Mouse (Mus musculus) left cerebral cortex, postnatal 14 days (tissue): ENCODE data around the gene Fbh1. TPM values are rescaled to one million over a fixed set of nuclear protein-coding genes. Genes with fewer than 3 reads are reported as not detected.

Experiments
- DNase-seq, 2 experiments: peaks; one replicate each; pipeline ENCODE4 v3.0.0; 2021 to 2022; ENCODE audit warnings: low spot score in 2 of 2, mixed read lengths in 1 of 2
- intact Hi-C: fragments of 180-260 bp; cut with DNase I; formaldehyde crosslinking; loops from one replicate; pipeline ENCODE4 v1.15.1; 2025
- long read RNA-seq, 2 experiments: library from polyadenylated mRNA; stranded (forward); transcript quantifications; one replicate each; pipeline ENCODE4 v2.0.0; 2021
- total RNA-seq, 2 experiments: library from RNA; stranded (reverse); gene quantifications; 2 replicates each; pipeline ENCODE4 v1.2.3; 2021

Gene Fbh1
- total RNA-seq, result 10 to 100 TPM; 83.2 to 94.7 TPM
- long read RNA-seq, experiment 1, transcript Fbh1-201 (21 exons, 3,567 nt), result major isoform, 77 of 143 reads
- long read RNA-seq, experiment 1, partial matches to known transcripts, result 13 of 143 reads
- long read RNA-seq, experiment 1, other reads (novel, unspliced or antisense), result 53 of 143 reads
- long read RNA-seq, experiment 2, transcript Fbh1-201 (21 exons, 3,567 nt), result major isoform, 50 of 94 reads
- long read RNA-seq, experiment 2, partial matches to known transcripts, result 7 of 94 reads
- long read RNA-seq, experiment 2, other reads (novel, unspliced or antisense), result 37 of 94 reads

DNA sequence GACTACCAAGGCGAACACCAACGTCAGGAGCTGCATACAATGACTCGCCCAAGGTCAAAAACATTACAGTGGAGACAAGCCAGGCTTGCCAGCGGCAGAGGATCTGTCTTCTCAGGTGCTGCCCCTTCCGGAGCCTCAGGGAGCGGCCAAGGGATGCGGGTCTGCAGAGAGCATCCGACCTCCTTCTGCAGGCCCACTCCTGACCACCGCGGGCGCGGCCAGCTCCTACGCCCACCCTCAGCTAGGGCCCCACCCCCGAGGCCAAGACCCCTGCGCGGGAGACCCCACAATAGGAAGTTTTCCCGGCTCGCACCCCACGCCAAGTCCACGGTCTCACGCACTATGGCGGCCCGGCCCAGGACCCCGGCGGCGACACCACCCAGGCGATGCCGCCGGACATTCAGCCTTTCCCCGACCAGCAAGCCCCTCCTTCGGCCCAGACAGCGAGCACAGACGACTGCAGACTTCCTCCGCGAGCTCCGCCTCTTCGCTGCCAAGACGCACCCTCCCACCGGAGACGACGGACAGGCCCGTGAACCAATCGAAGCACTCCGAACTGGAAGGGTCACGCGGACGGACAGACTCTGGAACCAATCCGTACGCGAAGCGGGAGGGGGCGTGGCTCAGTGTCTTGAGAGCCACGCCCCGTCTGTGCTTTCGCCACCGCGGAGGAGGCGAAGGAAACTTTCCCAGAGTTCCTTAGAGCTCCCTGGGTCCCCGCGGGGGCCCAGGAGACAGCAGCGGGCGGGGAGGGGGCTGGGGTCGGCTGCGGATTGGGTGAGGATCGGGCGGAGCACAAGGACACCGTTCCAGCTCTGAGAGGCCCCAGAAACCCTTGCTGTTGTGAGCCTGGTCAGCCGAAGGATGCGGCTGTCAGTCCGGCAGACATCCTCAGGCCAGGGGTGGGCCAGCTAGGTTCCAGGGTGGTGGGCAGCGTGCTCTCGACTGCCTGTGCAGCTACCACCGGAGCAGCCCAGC is at the start of gene Fbh1, which contains the start of gene Ankrd16:
TSS of gene Fbh1 (minus strand) at position 492 of the 978 bp plus-strand sequence.
TSS of gene Ankrd16 (plus strand) at position 786 of the 978 bp plus-strand sequence.
- peak; percentile 100 for DNase-seq
- intact Hi-C loops, result no loop called here

DNA sequence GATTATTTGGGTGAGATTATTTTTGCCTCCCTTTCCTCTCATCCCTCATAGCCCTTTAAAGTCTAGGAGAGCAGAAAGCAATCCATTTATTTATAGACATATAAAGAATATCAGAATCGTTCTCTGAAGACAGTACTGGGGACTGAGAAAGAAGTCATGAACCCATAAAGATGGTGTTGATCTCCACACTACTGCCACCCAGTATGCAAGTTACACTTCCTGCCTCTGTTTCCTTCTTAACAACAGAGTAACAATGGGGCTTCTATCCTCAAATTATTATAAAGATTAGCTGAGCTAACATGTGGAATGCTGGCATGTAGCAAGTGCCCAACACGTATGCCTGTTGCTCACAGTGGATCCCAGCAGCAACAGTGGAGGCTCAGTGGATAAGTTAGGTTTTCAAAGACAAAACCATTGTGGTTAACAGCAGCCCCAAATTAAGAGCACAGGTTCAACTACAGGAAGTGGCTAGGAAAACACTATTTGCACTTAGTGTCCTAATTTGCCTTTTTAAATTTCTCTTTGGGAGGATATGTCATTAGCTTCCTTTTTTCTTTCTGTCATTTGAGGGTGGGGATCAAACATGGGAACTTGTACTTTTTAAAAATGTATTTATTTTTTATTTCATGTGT is 24.0 kb upstream of the Fbh1 start:
- intact Hi-C loops, result no loop called here

DNA sequence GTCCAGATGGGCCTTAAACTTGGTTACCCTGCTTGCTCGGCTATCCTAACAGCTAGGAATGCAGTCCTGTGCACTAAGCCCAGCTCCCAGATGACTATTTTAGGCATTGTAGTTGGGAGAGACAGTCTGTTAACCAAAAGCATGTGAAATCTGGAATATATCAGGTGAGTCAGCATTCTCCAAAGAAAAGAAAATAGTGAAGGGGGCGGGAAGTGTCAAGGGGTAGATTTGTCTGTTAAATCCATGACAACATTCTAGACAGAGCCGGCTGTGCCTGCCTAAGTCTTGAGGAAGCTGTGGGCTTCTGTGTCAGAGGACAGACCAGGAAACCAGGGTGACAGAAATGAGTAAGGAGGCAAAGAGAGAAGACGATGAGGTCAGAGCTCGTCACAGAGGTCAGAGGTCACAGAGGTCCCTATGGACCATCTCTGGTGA is 20.6 kb upstream of the Fbh1 start:
- DNase-seq, result peak in 1 of 2 experiments; percentile 39
- intact Hi-C loops, result no loop called here

More for the DNA sequence above, 24.0 kb upstream of the Fbh1 start:
- no peak for DNase-seq

DNA sequence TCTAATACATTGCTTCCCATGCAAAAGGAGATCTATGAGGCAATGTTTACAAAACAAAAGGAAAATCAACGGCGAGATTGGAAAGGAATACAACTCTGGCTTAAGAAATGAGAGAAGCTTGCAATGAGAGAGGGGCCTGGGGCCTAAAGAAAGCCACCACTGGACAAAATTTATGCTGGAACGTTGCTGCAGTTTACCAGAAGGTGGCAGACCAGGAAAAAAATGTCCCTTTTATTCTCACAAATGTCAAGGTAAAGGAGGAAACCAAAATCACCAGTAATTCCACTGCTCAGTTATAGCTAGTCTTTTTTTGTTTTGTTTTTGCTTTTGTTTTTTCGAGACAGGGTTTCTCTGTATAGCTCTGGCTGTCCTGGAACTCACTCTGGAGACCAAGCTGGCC is 17.3 kb upstream of the Fbh1 start:
- DNase-seq, result no peak
- intact Hi-C loops, result no loop called here

DNA sequence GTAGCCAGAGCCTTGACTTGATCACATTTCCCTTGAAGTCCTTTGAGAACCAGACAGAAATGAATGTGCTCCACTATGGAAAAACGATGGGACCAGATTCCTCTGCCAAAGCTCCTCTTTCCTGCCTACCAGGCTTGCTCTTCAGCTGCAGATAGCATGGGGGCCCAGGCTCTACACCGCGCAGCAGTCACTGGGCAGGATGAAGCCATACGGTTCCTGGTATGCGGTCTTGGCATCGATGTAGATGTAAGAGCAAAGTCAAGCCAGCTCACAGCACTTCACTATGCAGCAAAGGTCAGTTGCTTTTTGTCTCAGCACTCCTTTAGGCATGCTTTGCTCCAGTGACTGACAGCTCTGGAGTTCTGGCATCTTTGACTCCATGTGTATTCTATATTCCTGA is 6.8 kb upstream of the Fbh1 start:
- DNase-seq, result no peak

DNA sequence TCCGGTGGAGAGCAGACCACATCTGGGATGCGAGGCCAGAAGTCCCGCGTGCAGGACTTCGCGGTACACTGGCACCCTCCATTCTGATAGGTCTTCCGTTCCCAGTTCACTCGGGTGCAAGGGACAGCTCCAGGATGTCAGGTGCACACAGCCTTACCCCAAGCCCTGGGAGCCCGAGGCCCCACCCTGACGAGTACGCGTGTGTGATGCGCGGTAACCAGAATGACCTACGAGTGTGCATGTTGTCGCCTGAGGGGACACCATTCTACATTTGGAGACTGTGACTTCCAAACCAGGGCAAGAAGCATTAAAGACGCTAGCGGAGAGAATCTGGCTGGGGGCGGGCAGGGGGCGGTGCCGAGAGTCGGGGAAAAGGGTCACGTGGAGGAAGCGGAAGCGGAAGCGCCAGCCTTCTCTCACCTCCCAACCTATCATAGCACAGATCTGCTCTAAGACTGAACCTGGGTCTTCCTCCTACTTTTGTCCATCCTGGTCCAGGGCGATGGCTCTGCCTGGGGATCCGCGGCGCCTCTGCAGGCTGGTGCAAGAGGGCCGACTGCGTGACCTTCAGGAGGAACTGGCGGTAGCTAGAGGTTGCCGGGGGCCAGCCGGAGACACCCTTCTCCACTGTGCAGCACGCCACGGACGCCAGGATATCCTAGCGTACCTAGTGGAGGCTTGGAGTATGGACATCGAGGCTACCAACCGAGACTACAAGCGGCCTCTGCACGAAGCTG is 873 bp upstream of the Fbh1 start:
- intact Hi-C loops, result no loop called here
- peak; percentile 79 to 83 for DNase-seq

More for the DNA sequence above, 6.8 kb upstream of the Fbh1 start:
- intact Hi-C loops, result no loop called here

DNA sequence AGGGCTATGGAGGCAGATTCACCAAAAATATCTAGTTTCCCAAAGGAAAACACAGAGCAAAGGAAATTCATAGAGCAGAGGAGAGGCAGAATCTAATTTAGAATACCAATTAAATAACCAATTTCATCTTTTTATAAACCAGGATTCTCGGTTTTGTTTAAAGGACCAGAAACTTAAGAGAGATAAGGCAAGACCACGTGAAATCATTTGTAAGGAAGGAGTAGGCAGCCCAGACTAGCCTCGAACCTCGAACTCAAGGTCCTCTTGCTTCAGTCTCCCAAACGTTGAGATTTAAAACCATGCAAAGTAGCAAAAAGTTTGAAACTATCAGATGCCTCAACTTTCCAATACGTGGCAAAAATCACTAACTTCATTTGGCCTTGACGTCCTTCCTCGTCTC is 967 bp downstream of the Fbh1 start:
- intact Hi-C loops, result no loop called here
- DNase-seq, result no peak

DNA sequence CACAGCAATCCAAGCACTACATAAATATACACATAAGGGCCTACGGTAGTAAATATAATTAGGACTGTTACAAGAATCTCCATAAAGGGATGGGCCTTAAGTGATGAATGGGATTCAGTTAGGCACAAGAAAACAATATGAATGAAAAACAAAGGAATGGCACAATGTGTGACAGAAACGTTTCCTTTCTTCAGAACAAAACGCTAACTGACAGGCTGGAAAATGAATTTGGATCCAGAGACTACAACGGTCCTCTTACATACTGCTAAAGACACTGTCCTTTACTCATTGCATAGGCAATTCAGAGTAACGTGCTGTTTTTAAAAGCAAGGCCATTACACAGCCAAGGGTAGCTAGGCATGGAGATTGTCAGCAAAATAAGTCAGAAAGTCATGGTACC is 2.3 kb downstream of the Fbh1 start:
- intact Hi-C loops, result no loop called here
- DNase-seq, result no peak

DNA sequence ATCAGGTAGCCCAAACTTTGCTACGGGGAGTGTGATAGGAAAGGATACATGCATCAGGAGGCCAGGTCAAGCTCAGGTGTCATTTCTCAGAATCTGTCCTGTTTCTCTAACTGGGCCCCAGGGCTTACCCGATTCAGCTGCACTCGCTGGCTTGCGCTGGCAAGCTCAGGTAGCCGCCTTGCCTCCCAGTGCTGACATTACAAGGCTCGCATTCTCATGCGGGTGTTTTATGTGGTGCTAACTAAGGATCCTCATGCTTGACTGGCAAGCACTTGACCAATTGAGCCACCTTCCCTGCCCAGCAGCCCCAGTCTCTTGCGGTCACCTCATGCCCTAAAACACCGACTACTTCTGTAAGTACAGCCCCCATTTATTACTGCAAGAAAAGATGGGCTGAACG is 3.0 kb downstream of the Fbh1 start:
- no peak for DNase-seq
- intact Hi-C loops, result no loop called here

DNA sequence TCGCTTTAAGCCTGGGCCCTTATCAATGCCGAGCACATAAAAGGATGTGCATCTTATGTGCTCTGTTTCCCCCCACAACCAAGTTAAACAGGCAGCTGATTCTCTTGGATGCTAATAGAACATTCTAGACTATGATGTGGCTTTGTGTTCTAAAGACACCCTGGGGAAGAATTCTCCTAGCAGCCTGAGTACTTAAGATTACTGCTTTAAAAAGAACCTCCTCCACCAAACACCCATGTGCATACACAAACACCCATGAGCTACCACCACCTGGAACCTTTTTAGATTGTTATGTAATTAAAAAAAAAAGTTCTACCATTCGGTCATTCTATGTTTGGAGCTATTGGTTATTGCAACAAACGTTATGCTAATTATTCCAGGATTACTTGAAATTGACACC is 5.0 kb downstream of the Fbh1 start:
- DNase-seq, result peak in 1 of 2 experiments; percentile 44
- intact Hi-C loops, result no loop called here

DNA sequence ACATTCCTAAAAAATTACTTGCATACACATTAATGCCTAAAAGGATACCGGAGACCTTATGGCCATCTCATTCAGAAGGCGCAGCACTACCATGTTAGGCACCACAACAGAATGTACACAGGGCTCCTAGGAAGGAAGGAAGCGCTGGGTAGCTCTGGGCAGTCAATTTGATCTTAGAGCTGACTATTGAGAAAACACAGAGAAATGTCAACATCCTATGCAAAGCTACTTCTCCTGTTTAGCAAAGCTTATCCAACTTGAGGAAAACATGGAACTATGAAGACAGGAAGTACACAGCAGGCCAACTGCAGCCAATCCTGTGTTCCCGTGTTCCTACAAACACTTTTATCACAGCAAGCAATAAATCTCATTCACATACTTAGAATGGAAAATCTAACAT is 5.7 kb downstream of the Fbh1 start:
- intact Hi-C loops, result no loop called here
- DNase-seq, result no peak

DNA sequence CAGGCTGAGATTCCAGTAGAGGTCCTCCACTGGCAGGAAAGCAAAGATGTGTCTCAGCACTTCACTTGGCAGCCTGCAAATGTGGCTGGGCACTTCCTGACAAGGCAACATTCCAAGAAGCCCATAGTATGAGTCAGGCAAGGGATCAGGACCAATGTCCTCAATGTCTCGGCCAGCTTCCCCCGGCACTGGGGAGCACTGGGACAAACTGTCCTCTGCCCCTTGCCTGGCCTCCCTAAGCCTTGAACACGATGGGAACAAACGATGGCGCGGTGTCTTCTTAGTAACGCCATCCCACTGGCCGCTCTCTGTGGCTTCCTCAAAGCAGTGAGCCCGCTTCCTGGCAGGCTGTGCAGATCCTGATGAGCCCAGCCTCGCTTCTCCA is 10.2 kb downstream of the Fbh1 start:
- peak in 1 of 2 experiments; percentile 19 for DNase-seq
- intact Hi-C loops, result loop anchor here (10.0 kb wide), 1 partner anchor 162 kb away; the partner anchor contains the start of gene Rbm17

DNA sequence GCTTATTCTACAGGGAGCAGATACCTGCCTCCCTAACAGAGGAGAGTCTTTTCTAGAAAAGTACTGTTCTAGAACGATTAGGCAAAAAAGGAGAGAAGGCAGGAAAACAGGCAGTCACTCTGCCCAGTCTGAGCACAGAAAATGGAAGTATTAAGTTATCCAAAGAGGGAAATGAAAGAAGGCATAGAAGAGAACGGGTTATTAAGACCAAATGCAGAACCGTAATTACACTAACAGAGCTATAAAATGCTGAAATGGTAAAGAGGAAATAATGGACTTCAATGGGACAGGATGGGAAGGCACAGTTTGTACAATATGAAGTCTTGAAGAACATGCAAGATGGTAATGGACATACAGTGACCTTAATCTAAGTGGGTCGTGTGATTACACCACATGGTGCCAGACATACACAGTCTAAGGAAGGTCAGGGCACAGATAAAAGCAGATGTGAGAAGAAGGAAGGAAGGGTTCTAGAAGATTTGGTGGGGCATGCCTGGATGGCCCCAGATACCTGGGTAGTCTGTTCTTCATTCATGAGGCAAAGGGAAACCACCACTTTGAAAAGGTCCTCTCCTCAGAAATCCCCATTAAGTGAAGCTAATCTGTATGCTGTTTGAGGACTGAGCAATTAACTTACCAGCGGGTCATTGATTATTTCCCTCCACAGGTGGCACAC is 10.8 kb downstream of the Fbh1 start:
- intact Hi-C loops, result loop anchor here (10.0 kb wide), 1 partner anchor 162 kb away; the partner anchor contains the start of gene Rbm17
- no peak for DNase-seq

DNA sequence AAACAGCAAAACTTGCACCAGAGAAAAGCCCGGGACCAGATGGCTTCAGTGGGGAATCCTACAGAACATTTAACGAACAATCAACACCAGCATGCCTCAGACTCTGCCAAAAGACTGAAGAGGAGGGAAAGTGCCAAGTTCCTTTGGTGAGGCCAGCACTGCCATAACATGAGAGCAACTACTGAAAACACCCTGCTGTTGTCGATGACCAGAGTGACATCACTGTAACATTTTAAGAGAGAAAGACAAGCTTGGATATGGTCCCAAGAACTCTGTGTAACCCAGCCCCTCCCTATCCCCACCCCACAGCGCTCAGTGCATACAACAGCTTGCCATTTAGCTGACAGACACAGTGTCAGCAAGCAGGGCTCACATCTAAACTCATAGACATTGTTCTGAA is 11.7 kb downstream of the Fbh1 start:
- DNase-seq, result peak in 1 of 2 experiments; percentile 17
- intact Hi-C loops, result loop anchor here (10.0 kb wide), 1 partner anchor 161 kb away; the partner anchor contains the start of gene Rbm17

DNA sequence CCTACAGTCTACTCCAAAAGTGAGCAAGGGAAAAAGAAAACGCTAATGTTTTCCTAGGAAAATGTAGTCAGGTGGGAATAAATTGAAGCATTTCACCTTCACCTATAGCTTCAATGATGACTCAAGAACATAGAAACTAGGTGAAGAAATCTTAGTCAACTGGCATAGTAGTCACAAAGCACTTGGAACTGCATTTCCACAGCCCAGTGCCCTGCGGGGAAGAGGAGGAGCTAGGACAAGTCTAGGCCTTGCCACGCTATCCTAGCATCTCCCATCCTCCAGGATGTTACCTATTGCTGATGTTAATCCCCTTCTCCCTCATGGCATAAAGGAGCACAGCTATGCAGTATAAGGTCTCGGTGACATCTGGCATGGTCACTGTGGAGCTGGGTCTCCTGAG is 14.8 kb downstream of the Fbh1 start:
- DNase-seq, result no peak
- intact Hi-C loops, result loop anchor here (10.0 kb wide), 1 partner anchor 158 kb away; the partner anchor contains the start of gene Rbm17

DNA sequence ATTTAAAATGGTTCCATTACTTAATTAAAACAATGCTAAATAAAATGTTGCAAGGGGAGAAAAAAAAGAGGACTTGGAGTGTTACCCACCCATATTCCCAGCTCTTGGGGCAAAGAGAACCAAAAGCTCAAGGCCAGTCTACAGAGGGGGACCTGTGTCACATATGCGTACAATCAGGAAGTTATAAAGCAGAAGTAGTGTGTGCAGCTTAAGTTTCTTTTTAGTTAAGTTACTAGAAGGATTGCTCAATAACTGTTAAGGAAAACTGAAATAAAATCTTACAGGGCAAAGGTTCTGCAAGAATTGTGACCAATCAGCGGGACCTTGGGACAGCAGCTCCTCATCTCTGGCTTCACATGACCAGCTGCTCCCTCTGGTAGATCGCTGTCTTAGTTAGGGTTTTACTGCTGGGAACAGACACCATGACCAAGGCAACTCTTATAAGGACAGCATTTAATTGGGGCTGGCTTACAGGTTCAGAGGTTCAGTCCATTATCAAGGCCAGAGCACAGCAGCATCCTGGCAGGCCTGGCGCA is 37.8 kb downstream of the Fbh1 start:
- no peak for DNase-seq
- intact Hi-C loops, result loop anchor here (10.0 kb wide), 1 partner anchor 145 kb away; no protein-coding TSS in a partner anchor

DNA sequence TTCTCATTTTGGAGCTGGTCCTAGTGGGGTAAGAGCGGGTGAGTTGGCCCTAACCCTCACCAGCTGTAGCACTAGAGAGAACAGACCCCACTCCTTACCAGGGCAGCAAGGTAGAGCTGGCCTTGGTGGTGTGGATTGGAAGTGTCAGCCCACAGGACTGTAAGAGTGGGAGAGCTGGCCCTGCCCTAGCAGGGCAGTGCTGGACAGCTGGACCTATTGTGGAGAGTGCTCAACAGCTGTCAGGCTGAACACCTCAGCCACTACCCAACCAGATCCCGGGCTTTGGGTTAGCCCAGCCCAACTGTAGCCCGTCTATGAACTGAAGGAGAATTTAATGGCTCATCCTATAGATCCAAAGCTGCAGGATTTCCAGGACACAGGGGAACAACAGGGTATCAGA is 38.6 kb downstream of the Fbh1 start:
- no peak for DNase-seq
- intact Hi-C loops, result no loop called here

DNA sequence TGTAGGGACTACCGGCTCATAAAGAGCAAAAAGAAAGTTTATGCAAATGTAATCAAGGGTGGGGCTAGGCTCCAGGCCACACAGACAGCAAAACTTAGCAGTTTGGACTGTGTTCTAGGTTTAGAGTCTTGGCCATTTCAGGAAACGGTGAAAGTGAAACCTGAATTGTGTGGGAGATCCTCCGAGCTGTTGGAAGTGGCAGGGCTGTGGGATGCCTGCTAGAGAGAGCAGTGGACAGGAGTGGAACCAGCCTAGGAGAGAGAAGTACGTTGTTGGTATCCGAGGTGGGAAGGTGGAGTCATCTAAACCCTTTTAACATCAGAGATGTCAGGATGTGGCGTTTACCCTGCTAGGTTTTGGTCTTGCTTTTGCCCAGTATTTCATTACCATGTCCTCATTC is 41.5 kb downstream of the Fbh1 start:
- DNase-seq, result no peak
- intact Hi-C loops, result no loop called here
